Mouse (Mus musculus) cerebellum, adult 11-12 months (tissue): ENCODE data around the gene Arhgap8.
A peak's percentile ranks its signal among the peaks of the same experiment; 100 is the strongest.
"Not testable (repeated sequence)": the region's sequence is repeated elsewhere in the genome, so short reads cannot be mapped to it uniquely, and the experiment has no call there.

Source experiments
- DNase-seq: peaks from one replicate; pipeline ENCODE4 v3.0.0; 2022

Gene Arhgap8

DNA sequence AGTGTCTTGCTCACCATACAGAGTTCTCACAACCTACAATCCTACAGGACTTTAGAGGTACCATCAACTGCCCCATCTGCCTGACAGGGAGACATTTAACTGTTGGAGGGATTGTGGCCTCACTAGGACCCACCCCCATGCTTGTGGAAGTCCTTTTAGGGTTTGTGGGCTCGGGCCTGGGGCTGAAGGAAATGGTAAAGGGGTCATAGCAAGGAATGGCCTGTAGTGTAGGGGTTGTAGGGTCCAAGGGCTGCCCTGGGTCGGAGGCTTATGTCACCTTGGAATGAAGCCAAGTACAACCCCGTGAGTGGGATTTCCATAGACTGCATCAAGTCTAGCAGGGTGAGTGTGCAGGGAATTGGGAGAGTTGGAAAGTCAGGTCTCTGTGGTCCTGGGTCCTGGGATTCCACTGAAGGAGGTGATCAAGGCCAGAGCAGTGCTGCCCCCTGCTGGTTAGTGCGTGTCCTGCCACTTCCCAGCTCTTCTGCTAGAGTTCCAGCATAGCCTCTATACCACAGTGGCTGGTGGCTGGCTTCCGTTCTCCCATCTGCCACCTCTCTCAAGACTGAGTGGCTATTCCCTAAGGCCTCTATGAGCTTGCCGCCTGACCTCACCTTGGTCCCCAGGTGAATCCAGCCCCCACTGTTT, 19.6 kb upstream of the Arhgap8 start:
- no peak for DNase-seq

DNA sequence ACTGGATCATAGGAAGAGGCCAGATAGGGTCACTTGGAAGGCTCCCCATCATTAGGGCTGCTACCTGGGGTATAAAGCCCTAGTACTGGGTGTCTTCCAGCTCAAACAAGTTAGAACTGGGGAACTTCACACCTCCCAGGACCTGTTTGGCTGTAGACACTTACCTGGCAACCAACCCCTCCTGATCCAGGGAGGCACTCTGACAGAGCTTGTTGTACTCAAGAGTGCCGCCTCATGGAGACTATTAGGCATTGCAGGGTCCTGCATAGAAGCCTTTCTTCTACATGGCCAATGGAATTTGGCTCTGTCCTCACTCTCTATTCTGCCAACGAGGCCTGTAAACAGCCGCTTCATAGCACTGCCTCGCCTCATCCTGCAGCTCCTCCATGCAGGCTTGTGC, 17.9 kb upstream of the Arhgap8 start:
- no peak for DNase-seq

DNA sequence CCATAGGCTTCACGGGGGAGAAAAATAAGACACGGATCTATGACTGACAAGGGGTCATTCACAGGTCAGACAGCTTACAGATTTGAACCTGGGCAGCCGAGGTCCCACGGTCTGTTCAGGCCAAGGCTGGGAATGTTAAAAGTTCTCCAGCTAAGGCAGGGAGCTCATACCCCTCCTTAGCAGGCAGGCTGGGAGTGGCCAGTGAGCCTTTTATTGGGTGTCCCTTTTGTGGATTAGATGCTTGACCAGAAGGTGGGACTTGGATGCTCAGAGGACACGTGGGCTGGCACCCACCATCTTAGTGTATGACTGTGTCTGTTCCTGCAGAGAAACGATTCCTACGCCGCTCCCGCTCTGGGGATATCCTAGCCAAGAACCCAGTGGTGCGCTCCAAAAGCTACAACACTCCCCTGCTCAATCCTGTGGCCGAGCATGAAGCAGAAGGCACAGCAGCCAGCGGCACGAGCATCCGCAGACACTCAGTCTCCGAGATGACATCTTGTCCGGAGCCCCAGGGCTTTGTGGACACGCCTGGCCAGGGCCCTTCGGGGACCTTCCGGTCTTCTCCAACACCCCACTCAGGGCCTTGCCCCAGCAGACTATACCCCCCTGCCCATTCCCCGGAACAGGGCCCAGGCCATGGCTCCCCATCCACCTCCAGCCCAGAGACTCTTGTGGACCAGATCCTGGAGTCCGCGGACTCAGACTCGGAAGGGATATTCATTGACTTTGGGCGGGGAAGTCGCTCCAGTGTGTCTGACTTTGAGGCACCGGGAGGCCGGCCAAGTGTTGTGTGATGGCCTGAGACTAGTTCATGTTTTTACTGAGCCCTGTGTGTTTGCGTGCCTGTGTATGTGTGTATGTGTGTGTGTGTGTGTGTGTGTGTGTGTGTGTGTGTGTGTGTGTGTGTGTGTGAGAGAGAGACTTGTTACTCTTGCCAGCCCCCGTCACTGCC, 17.2 kb upstream of the Arhgap8 start:
- no peak for DNase-seq

DNA sequence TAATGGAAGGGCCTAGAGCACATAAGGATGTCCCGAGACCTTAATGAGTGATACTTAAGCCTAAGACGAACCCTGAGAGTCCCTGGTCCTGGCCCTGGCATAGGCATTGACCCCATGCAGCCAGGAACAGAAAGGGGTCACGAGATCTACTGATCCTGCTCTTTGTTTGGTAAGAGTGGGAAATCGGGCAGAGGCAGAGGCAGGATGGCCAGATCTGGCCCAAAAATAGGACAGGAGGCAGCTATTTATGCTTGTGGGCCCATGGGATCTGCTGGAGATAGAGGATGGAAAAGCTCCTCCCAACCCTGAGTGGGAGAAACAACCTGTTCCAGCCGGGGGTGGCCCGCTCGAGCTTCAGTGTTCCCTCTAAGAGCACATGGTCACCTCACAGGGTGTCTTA, 15.9 kb upstream of the Arhgap8 start:
- DNase-seq, result no peak

DNA sequence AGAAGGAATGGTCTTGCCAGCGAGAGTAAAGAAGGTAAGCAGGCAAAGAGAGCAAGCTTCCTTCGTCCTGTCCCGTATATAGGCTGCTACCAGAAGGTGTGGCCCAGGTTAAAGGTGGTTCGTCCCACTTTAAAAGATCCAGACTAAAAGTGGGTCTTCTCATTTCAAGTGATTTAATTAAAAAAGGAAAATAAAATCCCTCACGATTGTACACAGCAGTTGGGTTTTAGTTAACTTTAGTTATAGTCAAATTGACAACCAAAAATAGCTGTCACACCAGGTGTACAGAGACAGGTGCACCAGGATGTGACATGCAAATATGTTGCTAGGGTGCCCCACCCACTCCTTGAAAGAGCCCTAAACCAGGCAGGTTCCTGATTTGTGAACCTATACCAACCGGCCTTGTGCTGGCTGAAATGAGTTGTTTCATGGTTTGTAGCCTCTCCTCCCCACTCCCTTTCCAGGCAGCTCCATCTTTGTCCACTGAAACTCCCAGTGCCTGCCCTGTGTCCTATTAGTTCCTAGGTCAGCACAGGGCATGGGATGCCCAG, 14.4 kb upstream of the Arhgap8 start:
- no peak for DNase-seq

DNA sequence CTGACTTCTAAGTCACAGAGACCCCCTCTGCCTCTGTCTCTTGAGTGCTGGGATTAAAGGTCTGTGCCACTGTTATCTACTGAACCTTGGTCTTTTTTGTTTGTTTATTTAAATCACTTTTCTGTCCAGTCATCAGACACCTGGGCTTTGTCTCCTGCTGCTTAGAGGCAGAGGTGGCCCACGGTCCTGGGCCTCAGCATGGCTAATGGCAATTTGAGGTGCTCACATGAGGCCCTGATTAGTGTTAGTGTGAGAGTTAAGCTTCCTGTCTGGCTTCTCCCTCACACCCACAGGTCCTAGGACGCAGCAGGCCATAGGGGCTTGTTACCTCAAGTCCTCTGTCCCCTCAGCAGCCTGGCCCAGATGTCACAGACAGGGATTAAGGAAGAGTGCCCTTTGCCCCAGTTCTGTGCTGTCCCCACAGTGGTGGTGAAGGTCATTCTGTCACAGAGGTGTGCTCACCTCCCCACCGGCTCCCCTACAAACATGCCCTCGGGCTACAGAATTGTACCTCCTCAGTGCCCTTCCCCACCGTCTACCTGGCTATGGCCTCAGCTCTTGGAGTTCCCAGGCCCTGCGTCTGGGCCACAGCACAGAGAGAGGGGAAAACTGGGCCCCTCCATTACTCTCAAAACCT, 12.8 kb upstream of the Arhgap8 start:
- DNase-seq, result no peak

DNA sequence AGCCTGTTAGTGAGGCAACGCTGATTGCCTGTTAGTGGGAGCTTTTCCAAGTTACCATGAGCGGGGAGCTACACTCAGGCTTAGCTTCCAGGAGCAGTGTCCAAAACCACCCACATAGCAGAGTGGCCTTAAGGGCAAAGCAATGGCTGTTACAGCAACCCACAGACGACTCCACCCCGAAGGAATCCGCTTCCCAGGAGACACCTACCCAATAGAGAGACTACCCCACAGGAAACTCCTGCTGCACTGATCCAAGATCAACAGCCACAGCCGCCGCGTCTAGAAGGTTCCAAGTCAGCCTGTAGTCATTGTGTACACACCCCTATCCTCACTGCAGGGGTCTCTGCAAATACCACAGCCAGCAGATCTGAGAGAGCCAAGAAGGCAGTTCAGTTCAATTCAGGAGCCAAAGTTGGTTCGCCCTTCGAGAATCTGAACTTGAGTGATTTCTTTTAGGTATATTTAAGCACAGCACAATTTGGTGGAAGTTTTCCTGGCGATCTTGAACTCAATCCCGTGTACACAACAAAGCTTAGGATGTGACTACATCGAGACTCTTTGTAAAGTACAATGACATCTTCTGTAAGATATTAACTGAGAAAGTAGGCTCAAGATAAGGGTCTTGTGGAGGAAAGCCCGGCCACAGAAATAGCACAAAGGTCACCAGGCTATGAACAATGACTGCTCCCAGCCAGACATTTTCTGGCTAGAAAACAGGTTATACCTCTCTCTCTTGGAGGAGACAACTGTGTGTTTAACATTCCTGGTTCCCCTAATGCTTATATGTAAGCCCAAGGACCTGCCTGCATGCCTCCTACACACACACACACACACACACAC, 7.1 kb upstream of the Arhgap8 start:
- DNase-seq, result no peak

GRCm38 (mm10) chr15:84714730-84715129, 5.1 kb upstream of the Arhgap8 start:
- no peak for DNase-seq

GRCm38 (mm10) chr15:84715132-84715531, 4.7 kb upstream of the Arhgap8 start:
- DNase-seq, result no peak

DNA sequence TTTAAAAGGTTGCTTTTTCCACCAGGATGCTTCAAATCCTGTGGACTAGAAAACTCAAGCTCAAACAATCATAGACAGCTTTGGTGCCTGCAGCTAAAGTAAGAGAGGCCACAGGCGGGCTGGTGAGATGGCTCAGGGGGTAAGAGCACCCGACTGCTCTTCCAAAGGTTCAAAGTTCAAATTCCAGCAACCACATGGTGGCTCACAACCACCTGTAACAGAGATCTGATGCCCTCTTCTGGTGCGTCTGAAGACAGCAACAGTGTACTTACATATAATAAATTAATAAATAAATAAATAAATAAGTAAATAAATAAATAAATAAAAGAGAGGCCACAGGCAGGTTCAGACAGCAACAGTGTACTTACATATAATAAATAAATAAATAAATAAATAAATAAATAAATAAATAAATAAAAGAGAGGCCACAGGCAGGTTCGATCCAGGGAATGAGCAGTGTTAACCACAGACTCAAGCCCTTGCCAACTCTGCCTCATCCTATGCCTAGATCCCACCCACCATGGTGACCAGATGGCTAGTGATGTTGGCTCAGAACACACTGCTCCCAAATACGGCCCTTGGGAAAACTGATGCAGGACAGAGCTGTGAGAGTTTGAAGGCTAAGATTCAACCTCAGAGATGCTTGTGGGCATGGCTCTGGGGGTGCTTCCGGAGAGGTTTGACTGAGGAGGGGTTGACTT, 2.1 kb upstream of the Arhgap8 start:
- DNase-seq, result not testable (repeated sequence)

GRCm38 (mm10) chr15:84718785-84719184, 1.1 kb upstream of the Arhgap8 start:
- no peak for DNase-seq

GRCm38 (mm10) chr15:84720291-84721204, 696 bp downstream of the Arhgap8 start:
- DNase-seq, result no peak

DNA sequence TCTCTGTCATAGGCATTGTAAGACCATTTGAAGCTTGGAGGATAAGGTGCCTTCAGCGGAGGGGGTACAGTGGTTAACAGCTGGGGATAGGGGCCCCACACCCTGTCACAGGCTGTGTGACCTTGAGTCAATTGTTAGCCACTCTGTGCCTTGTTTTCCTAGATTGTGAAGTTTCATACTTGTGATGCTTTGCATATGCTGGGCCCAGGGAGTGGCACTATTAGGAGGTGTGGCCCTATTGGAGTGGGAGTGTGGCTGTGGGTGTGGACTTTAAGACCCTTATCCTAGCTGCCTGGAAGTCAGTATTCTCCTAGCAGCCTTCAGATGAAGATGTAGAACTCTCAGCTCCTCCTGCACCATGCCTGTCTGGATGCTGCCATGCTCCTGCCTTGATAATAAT, 3.8 kb downstream of the Arhgap8 start:
- not testable (repeated sequence) for DNase-seq

GRCm38 (mm10) chr15:84724199-84724598, 4.3 kb downstream of the Arhgap8 start:
- no peak for DNase-seq

DNA sequence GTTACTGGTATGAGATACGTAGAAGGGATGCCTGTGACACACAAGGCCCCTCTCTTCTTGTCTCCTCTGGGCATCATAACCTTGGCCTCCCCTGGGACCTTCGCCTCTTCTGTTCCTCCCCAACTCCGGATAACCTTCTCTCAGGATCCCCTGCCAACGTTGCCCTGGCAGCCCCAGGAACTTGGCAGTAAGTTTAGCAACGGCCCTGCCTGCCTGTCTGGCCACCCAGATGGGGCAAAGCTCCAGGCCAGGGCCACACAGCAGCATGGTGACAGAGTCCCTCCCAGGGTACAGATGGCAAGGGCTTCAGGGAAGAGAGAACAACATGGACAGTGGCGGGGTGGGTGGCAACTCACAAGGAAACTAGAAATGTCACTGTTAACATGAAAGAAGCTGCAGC, 9.8 kb downstream of the Arhgap8 start:
- peak; percentile 12 for DNase-seq

GRCm38 (mm10) chr15:84730893-84731292, 11.0 kb downstream of the Arhgap8 start:
- no peak for DNase-seq

GRCm38 (mm10) chr15:84731676-84732424, 12.0 kb downstream of the Arhgap8 start:
- DNase-seq, result no peak

GRCm38 (mm10) chr15:84732425-84732749, 12.5 kb downstream of the Arhgap8 start:
- no peak for DNase-seq

DNA sequence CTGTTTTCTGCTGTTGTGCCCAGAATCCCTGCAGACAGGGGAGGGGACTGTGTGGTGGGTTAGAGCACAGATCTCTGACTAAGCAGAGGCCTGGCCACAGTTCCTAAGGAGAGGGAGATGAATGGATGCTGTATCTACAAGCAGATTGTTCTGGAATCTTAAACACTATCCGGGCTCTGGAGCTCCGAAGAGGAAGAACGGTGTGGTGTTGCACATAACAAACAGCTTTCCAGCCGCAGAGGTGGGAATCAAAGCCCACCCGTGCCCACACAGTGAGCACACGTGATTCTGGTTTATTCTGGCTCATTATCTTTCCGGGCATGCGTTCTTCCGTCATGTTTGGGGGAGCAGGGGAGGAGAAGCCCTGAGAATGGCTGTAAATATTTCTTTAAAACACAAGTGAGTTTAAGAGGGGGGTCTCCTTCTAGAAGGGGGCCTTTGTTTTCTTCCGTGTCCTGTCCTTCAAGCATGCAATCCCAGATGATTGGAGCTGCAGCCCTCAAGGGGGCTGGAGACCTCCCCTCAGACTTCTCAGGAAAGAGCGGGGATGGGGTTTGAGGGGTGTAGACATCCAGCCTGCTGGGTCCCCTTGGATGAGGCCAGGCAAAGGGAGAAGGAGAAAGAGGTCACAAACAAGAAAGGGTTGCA, 16.6 kb downstream of the Arhgap8 start:
- no peak for DNase-seq

DNA sequence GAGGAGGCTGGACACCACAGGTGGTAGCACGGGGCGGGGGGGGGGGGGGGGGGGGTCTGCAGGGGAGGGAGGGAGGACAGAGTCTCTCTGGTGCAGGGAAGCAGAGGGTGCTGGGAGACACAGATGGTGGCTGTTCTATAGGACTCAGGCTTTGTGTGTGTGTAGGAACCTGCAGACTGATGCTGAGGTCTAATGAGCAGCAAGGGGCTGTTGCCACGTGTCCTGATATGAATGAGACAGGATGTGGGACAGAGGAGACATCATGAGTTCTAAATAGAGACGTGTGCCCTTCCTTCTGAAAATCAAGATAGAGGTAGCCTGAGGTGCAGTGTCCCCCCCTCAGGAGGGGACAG, 17.1 kb downstream of the Arhgap8 start:
- no peak for DNase-seq
